Mouse (Mus musculus) embryo, embryonic 11 days (tissue): ENCODE measurements around the gene Chgb.

ENCODE experiments used
- DNase-seq: peaks from one replicate; pipeline ENCODE4 v3.0.0-alpha.2; 2015

Gene Chgb

DNA sequence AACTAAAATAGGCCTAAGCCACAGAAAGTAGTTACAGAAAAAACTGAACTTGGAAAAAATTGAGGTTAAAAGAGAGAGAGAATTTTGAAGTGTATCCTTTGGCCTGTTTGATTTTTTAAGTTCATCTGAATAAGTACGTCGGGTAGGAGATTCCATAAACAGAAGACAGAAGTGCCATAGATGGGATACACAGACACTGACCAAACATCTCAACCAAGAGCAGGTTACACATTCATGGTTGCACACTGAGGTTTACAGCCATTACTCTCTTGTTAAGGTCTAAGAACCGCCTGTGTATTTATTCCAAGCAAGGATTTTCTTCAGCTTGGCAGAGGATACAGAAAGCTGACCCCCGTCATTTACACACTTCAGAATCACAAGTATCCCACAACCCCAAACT, at the start of gene Chgb:
Gene Chgb, plus strand, starts transcription at position 301 of the 400 bp plus-strand sequence.
- no peak for DNase-seq

DNA sequence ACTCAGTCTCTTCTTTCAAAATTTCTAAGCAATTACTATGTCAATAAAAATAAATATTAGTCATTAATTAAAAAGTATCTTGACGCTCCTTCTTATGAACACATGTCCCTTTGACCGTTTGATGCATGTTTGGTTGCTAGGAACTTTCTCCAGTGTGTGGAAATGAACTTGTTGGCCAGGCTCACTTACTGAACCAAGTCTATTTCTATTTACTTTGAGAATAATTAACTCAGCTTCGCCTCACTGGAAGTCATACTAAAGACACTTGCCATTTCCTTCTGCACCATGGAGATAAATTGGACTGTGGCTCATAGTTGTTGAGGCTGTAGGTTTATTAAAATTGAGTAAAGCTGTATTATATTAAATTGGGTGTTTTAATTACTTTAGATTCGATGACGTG, 48.1 kb upstream of the Chgb start:
- DNase-seq, result no peak

DNA sequence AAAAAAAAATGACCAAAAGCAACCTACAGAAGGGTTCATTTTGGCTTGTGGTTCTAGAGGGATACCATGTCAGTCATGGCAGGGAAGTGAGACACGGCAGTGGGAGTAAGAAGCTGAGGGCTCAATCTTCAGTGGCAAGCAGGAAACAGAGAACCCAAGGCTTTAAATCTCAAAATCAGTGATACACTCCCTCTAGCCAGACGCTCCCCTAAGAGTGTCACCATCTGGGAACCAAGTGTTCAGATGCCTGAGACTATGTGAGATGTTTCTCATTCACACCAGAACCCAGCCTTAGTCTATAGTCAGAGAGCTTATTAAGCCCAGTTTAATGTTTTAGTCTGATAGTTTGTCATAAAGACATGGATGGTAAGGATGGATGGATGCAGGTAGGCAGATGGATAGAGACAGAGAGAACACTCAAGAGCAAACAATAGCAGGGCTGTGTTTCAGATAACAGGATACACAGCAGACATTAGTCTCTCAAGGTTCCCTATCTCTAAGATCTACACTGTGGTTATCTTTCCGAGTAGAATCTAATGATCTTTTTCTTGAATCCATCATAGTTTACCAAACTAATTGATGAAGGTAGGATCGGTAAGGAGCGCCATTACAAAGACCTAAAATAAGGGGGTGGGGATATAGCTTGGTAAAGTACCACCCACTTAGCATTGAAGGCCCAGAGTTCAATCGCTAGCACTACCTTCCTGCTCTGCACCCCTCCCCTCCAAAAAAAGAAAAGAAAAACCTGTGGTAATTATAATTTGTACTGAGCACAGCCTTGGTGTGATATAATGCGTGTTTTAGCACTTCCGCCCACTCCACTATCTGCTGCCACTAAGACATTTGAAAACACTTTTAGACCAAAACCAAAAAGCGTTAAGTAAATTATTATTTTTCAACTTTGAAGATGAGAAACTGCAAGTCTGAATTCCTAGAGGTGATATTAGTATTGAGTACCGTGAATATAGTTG, 47.2 kb upstream of the Chgb start:
- no peak for DNase-seq

DNA sequence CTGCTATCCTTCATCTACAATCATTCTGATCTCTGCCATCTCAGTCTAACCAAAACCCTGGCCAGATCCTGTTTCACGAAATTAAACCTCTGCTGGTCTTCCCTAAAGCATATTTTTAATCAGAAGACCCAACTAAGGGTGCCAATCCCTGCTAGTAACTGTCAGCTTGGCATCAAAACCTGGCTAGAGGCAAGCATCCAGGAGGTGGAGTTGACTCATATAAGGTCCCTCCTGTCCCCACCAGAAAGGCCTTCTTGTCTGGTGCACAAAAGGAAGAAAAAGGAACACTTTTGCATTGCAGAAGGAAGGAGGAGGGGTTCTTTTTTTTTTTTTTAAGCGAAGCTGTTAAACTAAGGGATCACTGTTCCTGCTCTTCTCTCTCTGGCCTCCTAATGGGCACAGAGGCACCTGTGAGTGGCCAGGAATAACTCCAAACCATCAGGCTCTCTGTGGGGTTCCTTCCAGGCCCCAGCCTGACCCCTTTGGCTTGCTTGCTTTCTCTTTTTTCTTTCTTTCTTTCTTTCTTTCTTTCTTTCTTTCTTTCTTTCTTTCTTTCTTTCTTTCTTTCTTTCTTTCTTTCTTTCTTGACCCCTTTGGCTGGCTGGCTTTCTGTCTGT, 42.2 kb upstream of the Chgb start:
- no peak for DNase-seq

DNA sequence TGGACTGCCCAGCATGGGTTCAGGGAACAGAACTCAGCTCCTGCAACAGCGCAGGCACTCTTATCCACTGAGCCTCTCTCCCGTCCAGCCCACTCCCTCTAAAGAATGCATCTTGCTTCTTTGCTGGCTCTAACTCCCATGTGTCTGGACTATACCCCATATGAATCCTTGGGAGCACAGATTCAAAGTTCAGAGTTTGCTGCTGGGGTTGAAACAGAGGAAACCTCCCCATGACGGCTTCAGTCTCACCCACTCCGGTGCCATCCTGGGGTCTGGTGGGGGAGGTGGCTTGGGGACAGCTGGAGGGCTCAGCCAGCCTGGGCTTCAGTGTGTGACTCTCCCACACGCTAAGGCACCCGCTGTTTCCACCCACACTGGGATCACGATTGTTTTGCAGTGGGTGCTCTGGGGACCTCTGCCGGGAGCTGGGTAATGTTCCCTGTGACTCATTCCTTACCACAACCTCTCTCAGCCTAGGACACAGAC, 39.2 kb upstream of the Chgb start:
- peak; percentile 5 for DNase-seq

DNA sequence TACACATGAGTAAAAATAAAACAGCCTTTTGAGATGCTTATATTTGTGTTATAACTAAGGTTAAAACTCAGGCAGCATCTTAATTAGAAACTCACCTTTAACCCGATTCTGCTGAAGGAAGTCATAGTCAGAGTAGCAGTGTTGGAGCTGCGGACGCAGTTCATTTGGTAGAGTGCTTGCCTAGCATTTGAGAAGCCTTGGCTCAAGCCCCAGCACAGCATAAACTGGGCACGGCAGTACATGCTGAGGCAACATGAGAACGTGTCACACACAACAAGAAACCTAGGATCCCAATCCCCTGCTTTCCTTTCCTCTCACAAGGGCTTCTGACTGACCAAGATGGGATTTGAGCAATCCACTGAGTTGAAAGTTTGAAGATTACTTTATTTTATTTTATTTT, 36.2 kb upstream of the Chgb start:
- DNase-seq, result no peak

DNA sequence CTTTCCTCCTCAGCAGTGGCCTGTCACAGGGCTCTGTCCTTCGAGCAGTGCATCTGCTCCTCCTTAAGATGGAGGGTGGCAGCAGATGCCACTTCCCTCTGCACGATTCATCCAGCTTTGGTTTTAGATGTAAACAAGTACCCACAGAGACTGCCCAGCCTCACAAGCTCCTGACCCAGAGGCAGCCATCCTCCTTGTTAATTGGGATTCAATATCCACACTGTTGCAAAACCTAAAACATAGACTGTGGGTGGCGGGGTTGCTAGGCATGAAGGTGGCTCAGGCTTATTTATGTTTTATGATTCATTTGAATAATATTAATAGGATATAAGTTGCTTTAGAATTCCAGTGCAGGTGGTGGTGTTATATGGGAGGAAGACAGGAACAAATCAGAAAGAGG, 35.0 kb upstream of the Chgb start:
- DNase-seq, result no peak

DNA sequence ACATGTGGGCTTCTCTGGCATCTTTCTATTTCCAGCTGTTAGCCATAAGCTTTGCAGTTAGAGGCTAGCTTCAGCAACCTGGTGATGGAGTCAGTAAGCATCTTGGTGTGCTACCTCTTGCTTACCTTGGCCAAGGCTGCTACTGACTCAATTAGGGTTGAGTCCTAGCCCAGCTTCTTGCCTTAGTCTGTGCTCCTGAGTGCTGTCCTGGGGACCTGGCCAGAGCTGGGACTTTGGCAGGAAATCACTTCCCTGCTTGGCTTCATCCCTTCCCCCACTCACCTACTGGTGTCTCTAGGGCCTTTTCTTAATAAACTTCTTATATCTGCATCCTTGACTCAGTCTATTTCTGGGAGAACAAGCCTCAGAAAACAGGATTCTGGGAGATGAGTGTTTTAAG, 30.4 kb upstream of the Chgb start:
- DNase-seq, result no peak

DNA sequence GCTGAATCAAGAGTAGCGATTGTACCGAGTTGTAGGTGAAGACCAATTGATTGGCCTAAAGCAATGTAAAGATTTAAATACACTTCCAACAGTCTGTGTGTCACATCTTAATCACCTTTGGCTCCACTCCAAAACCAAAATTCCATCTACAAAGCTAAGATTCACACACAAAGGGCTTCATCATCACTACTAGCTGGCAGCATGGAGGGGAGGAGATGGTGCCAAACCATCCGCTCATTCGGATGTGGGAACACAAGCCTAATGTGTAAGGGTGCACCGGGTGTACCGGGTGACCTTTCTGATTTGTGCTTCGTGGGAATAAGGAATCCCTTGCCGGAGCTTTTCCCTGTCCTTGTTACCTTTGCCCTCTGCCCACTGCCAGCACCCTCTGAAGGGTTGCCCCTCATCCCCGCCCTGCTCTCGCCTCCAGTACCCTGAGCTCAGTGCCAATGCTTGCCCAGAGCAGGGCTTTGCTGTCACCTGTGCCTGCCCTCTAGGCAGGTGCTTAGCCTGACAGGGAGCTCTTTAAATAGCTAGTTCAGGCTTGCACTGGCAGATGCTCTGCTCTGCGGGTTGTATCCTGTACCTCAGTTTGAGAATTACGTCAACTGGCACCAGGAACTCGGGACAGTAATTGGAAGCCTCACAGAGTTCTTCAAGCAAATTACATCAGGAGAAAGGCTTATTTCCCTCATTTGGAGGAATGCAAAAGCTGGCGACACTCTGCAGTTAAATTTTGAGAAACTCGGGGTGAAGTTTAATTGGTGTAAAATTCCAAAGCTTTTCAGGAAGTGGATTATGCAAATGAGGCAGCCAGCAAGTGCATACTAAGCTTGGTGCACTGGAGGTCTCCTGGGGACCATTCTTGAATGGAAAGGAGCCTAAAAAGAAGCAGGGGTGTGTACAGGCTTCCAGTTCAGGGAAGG, 29.7 kb upstream of the Chgb start:
- peak; percentile 3 for DNase-seq

DNA sequence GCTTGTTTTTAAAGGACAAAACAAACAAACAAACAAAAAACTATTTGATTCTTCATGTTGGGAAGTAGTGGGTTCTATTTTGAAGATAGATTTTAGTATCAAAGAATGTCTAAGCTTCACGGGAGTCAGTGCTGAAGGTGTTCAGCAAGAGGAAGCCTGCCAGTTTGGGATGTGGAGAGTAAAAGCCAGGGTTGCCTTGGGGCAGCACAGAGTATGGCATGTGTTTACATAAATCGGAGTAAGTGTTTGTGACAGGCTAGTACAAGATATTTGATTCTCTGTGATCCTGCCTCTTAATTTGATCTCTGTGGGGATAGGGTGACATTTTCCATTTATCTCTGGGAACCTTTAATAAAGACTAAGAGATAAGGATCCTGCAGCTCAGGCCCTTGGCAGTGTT, 28.7 kb upstream of the Chgb start:
- no peak for DNase-seq

DNA sequence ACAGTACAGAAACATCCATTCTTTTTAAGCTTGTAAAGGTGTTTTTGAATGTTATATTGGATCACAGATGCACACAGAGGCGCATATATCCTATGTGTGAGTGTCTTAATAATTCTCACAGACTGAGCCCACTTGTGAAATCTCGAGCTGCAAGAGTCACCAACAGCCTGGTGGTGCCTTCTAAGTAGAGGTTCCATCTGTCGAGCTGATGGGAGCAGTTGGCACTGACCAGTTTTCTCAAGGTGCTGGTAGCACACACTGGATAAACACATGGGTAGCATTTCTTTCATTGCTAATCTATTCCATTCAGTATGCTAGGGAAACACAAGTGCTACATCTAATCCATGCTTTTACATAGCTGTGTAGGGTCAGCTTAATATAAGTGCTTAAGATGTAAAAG, 27.9 kb upstream of the Chgb start:
- no peak for DNase-seq

DNA sequence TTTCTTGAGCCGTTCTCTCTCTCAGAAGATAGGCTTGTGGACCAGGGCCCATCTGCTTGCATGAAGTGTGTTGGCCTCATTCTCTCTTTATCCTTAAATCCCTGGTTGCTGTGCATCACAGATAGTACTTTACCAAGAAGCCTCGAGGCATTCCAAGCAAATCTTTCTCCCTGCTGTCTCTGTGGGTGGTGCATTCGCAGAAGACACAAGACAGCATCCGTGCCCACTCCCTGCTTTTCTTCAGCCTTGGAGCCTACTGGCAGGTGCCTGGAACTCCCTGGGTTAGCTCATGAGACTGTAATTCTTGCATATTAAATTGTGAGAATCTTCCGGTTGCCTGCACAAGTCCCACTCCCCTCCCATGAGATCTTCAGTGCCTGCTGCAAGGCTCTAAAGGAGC, 23.2 kb upstream of the Chgb start:
- no peak for DNase-seq

DNA sequence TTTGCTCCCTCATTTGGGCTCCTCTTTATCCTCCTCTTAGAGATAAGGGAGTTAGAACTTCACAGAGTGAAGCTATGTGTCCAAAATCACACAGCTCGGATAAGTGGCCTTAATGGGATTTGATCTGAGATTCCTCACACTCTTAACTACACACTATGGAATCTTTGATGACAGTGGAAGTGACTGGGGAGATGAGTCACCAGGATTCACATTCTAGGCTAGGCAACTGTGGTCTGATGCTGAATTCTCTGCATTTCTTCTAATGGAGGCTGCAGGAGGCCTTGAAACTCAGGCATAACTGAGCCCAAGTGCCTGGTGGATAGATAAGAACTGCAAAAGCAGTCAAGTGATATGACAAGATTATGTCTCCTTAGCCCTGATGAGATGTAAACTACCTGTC, 10.3 kb upstream of the Chgb start:
- no peak for DNase-seq

DNA sequence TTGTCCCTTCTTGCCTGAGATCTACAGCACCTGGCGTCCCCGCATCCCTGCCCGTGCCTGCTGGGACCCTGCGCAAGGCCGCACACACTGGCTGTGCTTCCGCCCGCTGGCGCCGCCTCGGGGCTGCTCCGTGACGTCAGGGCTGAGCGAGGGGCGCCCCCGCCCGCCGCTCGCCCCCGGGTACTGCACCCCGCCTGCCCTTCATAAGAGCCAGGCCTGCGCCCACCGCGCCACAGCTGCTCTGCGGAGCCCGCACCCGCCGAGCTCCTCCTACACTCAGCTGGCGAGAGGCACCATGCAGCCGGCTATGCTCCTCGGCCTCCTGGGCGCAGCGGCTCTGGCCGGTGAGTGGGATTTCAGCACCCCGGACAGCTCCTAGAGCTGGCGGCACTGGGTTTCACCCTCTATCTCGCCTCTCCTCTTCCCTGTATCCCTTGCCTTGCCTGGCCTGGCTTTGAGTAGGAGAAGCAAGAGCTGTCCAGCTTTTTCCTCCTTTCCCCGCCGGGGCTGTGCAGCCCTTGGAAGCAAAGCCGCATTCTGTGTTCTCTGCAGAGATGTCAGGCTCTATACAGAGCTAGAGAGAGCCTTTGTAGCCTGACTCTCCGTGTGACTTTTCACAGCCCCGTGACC, 476 bp downstream of the Chgb start:
- DNase-seq, result peak; percentile 95

DNA sequence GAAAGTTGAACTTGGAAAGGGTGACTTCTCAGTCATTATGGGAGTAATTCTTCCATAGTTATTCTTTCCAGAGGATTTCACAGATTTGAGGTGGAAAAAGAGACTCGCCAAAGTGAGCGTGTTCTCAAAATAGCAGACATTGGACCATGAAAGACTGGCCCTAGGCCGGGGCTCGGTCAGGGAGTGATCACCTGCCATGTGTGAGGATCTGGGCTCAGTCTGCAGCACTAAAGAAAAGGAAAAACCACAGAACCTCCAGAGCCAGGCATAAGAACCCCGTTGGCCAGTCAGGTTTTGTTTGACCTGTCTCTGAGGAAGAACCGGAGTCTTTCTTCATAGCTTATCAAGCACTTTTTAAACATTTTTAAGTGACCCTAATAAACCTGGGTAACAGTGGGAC, 3.0 kb downstream of the Chgb start:
- DNase-seq, result no peak

DNA sequence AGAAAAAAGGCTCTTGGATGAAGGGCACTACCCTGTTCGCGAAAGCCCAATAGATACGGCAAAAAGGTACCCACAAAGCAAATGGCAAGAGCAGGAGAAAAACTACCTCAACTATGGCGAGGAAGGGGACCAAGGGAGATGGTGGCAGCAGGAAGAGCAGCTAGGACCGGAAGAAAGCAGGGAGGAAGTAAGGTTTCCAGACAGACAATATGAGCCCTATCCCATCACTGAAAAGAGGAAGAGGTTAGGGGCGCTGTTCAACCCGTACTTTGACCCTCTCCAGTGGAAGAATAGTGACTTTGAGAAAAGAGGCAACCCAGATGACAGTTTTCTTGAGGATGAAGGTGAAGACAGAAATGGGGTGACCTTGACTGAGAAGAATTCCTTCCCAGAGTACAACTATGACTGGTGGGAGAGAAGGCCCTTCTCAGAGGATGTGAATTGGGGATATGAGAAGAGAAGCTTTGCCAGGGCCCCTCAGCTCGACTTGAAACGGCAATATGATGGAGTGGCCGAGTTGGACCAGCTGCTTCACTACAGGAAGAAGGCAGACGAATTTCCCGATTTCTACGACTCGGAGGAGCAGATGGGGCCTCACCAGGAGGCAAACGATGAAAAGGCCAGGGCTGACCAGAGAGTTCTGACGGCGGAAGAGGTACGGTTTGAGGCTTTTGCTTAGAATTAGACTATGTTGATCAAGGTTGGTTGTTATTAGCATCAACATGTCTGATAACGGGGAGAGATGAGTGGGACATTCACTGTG, 12.5 kb downstream of the Chgb start:
- DNase-seq, result no peak

DNA sequence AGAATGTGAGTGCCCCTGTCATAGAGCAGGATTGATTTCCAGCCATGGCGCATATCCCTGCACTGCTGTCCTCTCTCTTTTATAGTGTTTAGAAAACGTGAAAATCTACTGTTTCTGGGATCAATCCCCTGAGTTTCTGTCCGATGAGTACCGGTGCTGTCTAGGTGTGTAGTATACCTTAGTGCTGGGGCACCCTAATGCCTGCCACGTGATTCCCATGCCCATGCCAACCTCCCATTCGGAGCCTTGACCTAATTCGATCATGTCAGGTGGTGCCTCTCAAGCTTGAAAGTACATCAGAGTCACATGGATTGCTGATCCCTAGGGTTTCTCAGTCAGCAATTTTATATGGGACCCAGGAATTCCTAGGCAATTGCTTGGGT, 13.1 kb downstream of the Chgb start:
- DNase-seq, result no peak

DNA sequence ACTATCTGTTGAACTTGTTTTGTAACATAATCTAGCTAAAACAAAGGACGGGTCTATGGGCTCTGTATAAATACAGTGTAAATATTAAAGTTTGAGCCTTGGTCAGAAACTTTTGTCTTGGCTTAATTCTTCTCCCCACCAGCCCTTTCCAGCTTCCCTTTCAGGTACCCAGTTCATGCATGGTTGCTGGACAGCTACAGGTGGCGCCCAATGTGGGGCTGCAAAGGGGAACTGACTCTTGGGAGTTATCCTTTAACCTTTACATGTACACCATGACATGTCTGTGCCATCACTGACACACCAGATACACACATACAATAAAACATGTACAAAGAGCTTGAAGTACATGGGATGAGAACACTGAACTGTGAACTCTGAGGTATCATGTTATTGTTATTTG, 21.9 kb downstream of the Chgb start:
- DNase-seq, result no peak

DNA sequence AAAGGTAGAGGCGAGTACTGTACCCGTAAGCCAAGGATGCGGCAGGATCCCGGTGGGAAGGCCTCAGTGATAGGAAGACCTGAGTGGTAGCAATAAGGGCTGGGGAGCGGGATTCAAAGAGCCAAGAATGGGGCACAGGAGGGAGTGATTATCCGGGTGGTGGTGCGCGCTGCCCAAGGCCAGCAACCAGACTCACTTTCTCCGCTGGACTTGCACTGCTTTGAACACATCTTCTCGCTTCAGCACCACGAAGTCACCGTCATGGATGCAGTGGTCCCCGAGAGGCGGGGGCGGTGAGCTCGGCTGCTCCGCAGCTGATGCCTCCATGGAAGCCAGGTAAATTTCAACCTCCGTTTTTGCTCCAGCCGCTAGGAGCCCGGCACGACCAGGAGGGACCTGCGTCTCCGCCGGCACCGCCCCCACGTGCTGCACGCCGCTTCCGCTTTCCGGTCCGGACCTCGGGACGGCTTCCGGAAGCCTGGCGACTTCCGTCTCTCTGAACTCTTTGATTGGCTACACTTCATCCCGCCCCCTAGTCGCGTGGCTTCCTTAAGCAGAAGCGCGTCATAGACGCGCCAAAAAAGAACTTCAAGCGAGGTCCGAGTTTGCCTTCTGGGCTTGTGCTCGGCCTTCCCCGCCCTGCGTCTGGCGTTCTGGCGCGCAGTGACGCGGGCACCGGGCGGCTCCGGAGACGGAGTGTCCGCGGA, 34.7 kb downstream of the Chgb start, which contains the start of the genes Trmt6 and Mcm8:
Gene Trmt6, minus strand, starts transcription at position 448 of the 707 bp plus-strand sequence.
Gene Mcm8, plus strand, starts transcription at position 534 of the 707 bp plus-strand sequence.
- DNase-seq, result peak; percentile 99

DNA sequence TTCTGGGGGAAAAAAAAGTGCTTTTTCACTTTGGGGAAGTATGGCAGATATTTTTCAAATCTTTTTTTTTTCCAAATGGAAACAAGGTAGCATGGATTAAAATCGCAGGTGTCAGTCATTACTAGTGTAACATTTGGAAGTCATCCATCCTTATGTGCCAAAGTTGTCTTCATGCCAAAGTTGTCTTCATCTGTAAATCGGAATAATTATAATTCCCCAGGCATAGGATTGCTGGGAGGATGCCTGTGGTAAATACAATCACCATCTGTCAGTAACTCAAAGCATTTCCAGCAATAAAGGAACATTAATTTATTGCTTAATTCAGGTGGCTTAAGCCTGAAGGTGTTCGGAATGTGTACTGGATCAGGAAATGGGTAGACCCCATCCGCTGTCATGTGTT, 60.0 kb downstream of the Chgb start:
- no peak for DNase-seq
